Comparison of ENCODE assay signal across 10 mouse cellular contexts in genomic region chr19:22700871-22701651, GRCm38 (mm10).
DNase-seq lines count a peak whose midpoint lies in the region; ATAC-seq and TF ChIP-seq lines count a peak whose summit lies in the region.
"Had no signal": no experiment of that assay in that cellular context is flagged by ENCODE, and none has a peak within 500 bp of the region (broad histone marks: within the 10 kb centered on the region; RNA-seq: fewer than 3 reads in every experiment).

No protein-coding gene starts in this region.

- H3K9ac ChIP-seq in forebrain, postnatal 0 days = no peak overlapping the region
- no peak overlapping the region for H3K9ac ChIP-seq in forebrain, embryonic 11.5 days (ENCODE audit: low read length)

- no peaks in the 10 kb centered on the region for H3K27me3 ChIP-seq in forebrain, postnatal 0 days (ENCODE audit: insufficient read depth, low read length)
- H3K27me3 ChIP-seq in forebrain, embryonic 11.5 days (ENCODE audit: control insufficient read depth, insufficient read depth, low read length) = no peaks in the 10 kb centered on the region; the same call in 1 of the 2 replicates

- H3K4me3 ChIP-seq in forebrain, postnatal 0 days (ENCODE audit: low read depth, low read length) = no peak overlapping the region
- H3K4me3 ChIP-seq in forebrain, embryonic 11.5 days (ENCODE audit: low read depth, low read length) = no peak overlapping the region
- H3K4me3 ChIP-seq: heart, adult 2 months had no signal

- 0 out of 2 replicates have a peak, but pooled peaks cover 8% of the 10 kb centered on the region for H3K4me1 ChIP-seq in forebrain, postnatal 0 days (ENCODE audit: insufficient read depth)
- peaks cover 2% of the 10 kb centered on the region; the same call in 1 of the 2 replicates for H3K4me1 ChIP-seq in forebrain, embryonic 11.5 days (replicated peaks; ENCODE audit: control insufficient read depth, insufficient read depth, low read length)

- no peak overlapping the region for H3K27ac ChIP-seq in forebrain, postnatal 0 days (ENCODE audit: low read depth, low read length)
- no peak overlapping the region for H3K27ac ChIP-seq in forebrain, embryonic 11.5 days (ENCODE audit: low read depth, low read length)
- H3K27ac ChIP-seq: heart, adult 2 months had no signal

- 12% methylated on average over 5 of the region's 5 CpGs for WGBS in forebrain, postnatal 0 days
- WGBS in forebrain, embryonic 11.5 days = 2% methylated on average over 5 of the region's 5 CpGs

- no peaks in the 10 kb centered on the region for H3K36me3 ChIP-seq in forebrain, postnatal 0 days (ENCODE audit: insufficient read depth)
- no peaks in the 10 kb centered on the region for H3K36me3 ChIP-seq in forebrain, embryonic 11.5 days (ENCODE audit: control insufficient read depth, insufficient read depth, low read length)

- TF ChIP-seq CTCF in forebrain, postnatal 0 days (IDR thresholded peaks at IDR 0.05; ENCODE audit: low read depth) = no peak

- H3K4me2 ChIP-seq in forebrain, postnatal 0 days (ENCODE audit: low read depth) = no peak overlapping the region
- H3K4me2 ChIP-seq in forebrain, embryonic 11.5 days (ENCODE audit: low read depth, low read length, severe bottlenecking) = no peak overlapping the region

- H3K9me3 ChIP-seq in forebrain, postnatal 0 days (ENCODE audit: low read length) = no peaks in the 10 kb centered on the region
- no peaks in the 10 kb centered on the region for H3K9me3 ChIP-seq in forebrain, embryonic 11.5 days (ENCODE audit: control insufficient read depth, low read length)

- ATAC-seq in forebrain, postnatal 0 days = peak; percentile 51
- no peak for ATAC-seq in forebrain, embryonic 11.5 days (replicated peaks; ENCODE audit: low FRiP score)
- ATAC-seq: CD4-positive, CD25-positive, alpha-beta regulatory T cell, adult 4 months had no signal

- peak; percentile 25 for DNase-seq in forebrain, postnatal 0 days
- no peak for DNase-seq in forebrain, embryonic 11.5 days (ENCODE audit: low spot score)
- DNase-seq in lung, postnatal 36 days = peak; percentile 9
- no peak for DNase-seq in lung, postnatal 14 days
- peak; percentile 18 for DNase-seq in embryo, embryonic 9.5 days (ENCODE audit: extremely low spot score)
- peak; percentile 70 to 85 for DNase-seq in kidney, postnatal 25 days
- DNase-seq in cerebellum, postnatal 4 days (ENCODE audit: low spot score in 2 of 2) = no peak
- DNase-seq in cerebellum, adult 9-11 months = no peak
- DNase-seq: heart, adult 2 months had no signal

Comparison
In these comparisons a context has a peak if more than half of its experiments do, and no peak if none do; other contexts are left out.
1. DNase-seq: peak in forebrain, postnatal 0 days (single experiment), lung, postnatal 36 days (single experiment), embryo, embryonic 9.5 days (single experiment) and kidney, postnatal 25 days (2 of 2); none in forebrain, embryonic 11.5 days (single experiment), lung, postnatal 14 days (single experiment), cerebellum, postnatal 4 days (0 of 2) and cerebellum, adult 9-11 months (single experiment).